Mouse (Mus musculus) gastrocnemius, adult 2 months (tissue): ENCODE data around the gene Lnpk. TPM values are rescaled to one million over a fixed set of nuclear protein-coding genes. Genes with fewer than 3 reads are reported as not detected.
A peak's percentile ranks its signal among the peaks of the same experiment; 100 is the strongest.

ENCODE experiments used
- DNase-seq: peaks from one replicate; pipeline ENCODE4 v3.0.0; 2022
- H3K27ac ChIP-seq: fragments of 200-600 bp; 2 replicates; pipeline ENCODE4 v1.8.1; 2022; ENCODE audit warnings: mild to moderate bottlenecking
- H3K4me3 ChIP-seq: fragments of 200-600 bp; 2 replicates; pipeline ENCODE4 v1.8.1; 2022; ENCODE audit warnings: mild to moderate bottlenecking, moderate library complexity
- CTCF ChIP-seq: fragments of 200-600 bp; IDR thresholded peaks from 2 replicates; pipeline ENCODE4 v1.8.1; 2022; ENCODE audit warnings: antibody characterized with exemption, mild to moderate bottlenecking, moderate library complexity
- intact Hi-C: fragments of 180-260 bp; cut with DNase I; formaldehyde crosslinking; loops from one replicate; pipeline ENCODE4 v1.15.1; 2025
- total RNA-seq, 2 experiments: library from RNA; stranded (reverse); gene quantifications; 2 replicates each; pipeline ENCODE4 v1.2.3; 2021

Lnpk gene
- total RNA-seq, 2 experiments from 2014 or later: 47.4 to 56.8 TPM

GRCm38 (mm10) chr2:74570390-74570789 is 8.8 kb downstream of the Lnpk start:
- intact Hi-C loops: no loop called here
- no peak overlapping the region for H3K27ac ChIP-seq
- no peak for TF ChIP-seq CTCF
- DNase-seq: no peak
- H3K4me3 ChIP-seq: no peak overlapping the region

- H3K27ac ChIP-seq: no peak overlapping the region
- H3K4me3 ChIP-seq: no peak overlapping the region
- intact Hi-C loops: no loop called here
- DNase-seq: no peak
- no peak for TF ChIP-seq CTCF
Observed at GRCm38 (mm10) chr2:74559822-74560221, 19.4 kb downstream of the Lnpk start.

DNA sequence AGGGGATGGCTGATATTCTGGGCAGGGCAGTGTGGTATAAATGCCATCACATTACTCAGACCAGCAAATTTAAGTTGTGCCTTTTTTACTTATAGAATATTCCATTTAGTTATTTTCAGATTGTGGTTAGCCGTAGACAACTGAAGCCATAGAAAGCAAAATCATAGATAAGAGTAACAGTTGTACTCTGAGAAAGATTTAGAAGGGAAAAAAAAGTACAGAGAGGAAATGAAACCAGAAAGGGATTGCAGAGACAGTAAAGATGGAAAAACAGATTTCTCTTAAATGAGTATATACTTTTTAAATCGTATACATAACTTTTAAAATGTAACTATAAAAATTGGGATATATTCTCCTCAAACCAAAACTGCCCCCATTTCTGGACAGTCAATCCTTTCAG is 20.1 kb downstream of the Lnpk start:
- no peak overlapping the region for H3K27ac ChIP-seq
- no peak for DNase-seq
- no peak for TF ChIP-seq CTCF
- no peak overlapping the region for H3K4me3 ChIP-seq
- intact Hi-C loops: no loop called here

- DNase-seq: no peak
- Histone ChIP-seq H3K27ac (no peak overlapping the region), H3K4me3 (no peak overlapping the region)
- TF ChIP-seq CTCF: no peak
- intact Hi-C loops: no loop called here
Observed at GRCm38 (mm10) chr2:74557451-74557850, 21.8 kb downstream of the Lnpk start.

DNA sequence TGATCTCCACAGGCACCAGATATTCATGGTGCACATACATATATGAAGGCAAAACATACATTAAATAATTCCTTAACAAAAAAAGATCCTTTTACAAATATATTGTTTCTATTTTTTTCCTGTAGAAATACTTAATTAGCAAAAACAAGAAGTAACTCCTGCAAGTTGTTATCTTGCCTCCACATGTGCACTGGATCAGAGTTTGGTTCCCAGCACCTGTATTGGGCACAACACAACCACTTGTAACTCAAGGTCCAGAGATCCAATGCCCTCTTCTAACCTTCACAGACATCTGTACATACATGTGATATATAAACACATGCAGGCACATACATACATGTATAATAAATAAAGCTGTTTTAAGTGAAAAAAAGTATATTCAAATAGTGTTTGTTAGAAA is 27.3 kb downstream of the Lnpk start:
- Histone ChIP-seq H3K4me3 (no peak overlapping the region), H3K27ac (no peak overlapping the region)
- no peak for TF ChIP-seq CTCF
- intact Hi-C loops: no loop called here
- no peak for DNase-seq

GRCm38 (mm10) chr2:74548306-74548705 is 30.9 kb downstream of the Lnpk start:
- no peak for TF ChIP-seq CTCF
- DNase-seq: no peak

GRCm38 (mm10) chr2:74508302-74508701 is 70.9 kb downstream of the Lnpk start:
- H3K4me3 ChIP-seq: no peak overlapping the region
- H3K27ac ChIP-seq: no peak overlapping the region
- intact Hi-C loops: no loop called here
- no peak for DNase-seq
- no peak for TF ChIP-seq CTCF

More at GRCm38 (mm10) chr2:74548306-74548705, 30.9 kb downstream of the Lnpk start:
- Histone ChIP-seq H3K27ac (no peak overlapping the region), H3K4me3 (no peak overlapping the region)
- intact Hi-C loops: no loop called here

- no peak for TF ChIP-seq CTCF
- no peak overlapping the region for H3K27ac ChIP-seq
- no peak overlapping the region for H3K4me3 ChIP-seq
- no peak for DNase-seq
- intact Hi-C loops: no loop called here
Observed at GRCm38 (mm10) chr2:74506439-74506838, 72.8 kb downstream of the Lnpk start.

- intact Hi-C loops: no loop called here
Observed at GRCm38 (mm10) chr2:74500307-74500706, 78.9 kb downstream of the Lnpk start.

DNA sequence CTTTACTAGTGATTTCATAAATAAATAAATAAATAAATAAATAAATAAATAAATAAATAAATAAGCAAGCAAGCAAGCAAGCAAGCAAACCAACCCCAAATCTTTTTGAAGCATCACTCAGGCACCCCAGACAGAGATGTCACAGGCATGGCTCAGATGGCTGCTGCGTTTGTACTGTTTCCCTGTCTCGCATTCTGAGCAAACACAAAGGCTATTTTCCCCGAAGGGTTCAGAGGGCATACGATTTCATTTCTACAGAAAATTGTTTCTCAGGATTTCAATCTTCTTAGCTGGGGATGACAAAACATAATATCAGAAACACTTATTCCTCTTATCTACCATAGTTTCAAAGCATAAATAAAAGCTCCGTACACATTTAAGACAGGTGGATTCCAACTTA is 81.4 kb downstream of the Lnpk start:
- H3K27ac ChIP-seq: no peak overlapping the region
- intact Hi-C loops: no loop called here
- no peak overlapping the region for H3K4me3 ChIP-seq
- no peak for DNase-seq
- no peak for TF ChIP-seq CTCF

More at GRCm38 (mm10) chr2:74500307-74500706, 78.9 kb downstream of the Lnpk start:
- TF ChIP-seq CTCF: no peak
- DNase-seq: no peak
- H3K4me3 ChIP-seq: no peak overlapping the region
- no peak overlapping the region for H3K27ac ChIP-seq

GRCm38 (mm10) chr2:74491426-74491825 is 87.8 kb downstream of the Lnpk start:
- Histone ChIP-seq H3K27ac (peak overlapping the region; percentile 87), H3K4me3 (peak overlapping the region; percentile 68)
- intact Hi-C loops: loop anchor here (5.0 kb wide), 1 partner anchor 129 kb away; no protein-coding TSS in a partner anchor
- peak; percentile 55 for DNase-seq
- TF ChIP-seq CTCF: no peak

GRCm38 (mm10) chr2:74490186-74490585 is 89.0 kb downstream of the Lnpk start:
- Histone ChIP-seq H3K27ac (peak overlapping the region; percentile 87; the same call in 1 of the 2 replicates), H3K4me3 (peak overlapping the region; percentile 68)
- no peak for TF ChIP-seq CTCF
- intact Hi-C loops: loop anchor here (5.0 kb wide), 1 partner anchor 128 kb away; no protein-coding TSS in a partner anchor
- DNase-seq: no peak

DNA sequence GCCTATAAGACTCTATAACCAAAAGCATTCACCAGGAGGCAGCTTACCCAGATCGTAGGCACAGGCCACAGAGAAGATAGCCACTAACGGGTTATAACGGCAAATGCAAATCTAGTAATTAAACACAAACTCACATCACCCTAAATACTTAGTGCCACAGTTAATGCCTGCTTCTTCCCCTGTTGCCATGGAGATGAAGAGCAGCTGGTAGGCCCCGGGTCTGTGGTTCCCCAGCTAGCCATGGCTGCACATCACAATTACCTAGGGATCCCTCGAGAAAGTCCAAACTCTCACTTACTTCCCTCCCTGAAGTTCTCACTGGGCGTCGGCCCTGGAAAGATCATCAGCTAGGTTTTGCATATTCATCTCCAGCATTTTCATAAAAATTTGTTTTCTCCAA is 90.8 kb downstream of the Lnpk start:
- intact Hi-C loops: no loop called here
- DNase-seq: no peak
- TF ChIP-seq CTCF: no peak
- Histone ChIP-seq H3K27ac (no peak overlapping the region), H3K4me3 (no peak overlapping the region)

GRCm38 (mm10) chr2:74482651-74483050 is 96.6 kb downstream of the Lnpk start:
- no peak overlapping the region for H3K4me3 ChIP-seq
- intact Hi-C loops: no loop called here
- no peak for TF ChIP-seq CTCF
- H3K27ac ChIP-seq: no peak overlapping the region
- DNase-seq: no peak
